Mouse (Mus musculus) liver, adult 2 months (tissue): Measurements from ENCODE around the gene Pmpcb. TPM values are rescaled to one million over a fixed set of nuclear protein-coding genes. Genes with fewer than 3 reads are reported as not detected.
A peak's percentile ranks its signal among the peaks of the same experiment; 100 is the strongest.

Experiments
- DNase-seq: peaks from one replicate; pipeline ENCODE4 v3.0.0-alpha.2; 2011; ENCODE audit warnings: low read depth, low spot score; ENCODE audit errors: extremely low read depth
- H3K27ac ChIP-seq: fragments of 200-500 bp; replicated peaks from 2 replicates; pipeline ENCODE4 v1.5.1; 2012; ENCODE audit warnings: low read depth, mild to moderate bottlenecking, control low read depth, inconsistent platforms, low read length; ENCODE audit not compliant: insufficient read depth
- H3K27me3 ChIP-seq: fragments of 200-500 bp; 2 replicates; pipeline ENCODE4 v1.6.1; 2012; ENCODE audit warnings: mild to moderate bottlenecking, moderate library complexity, low read length, inconsistent platforms; ENCODE audit not compliant: control insufficient read depth, insufficient read depth
- H3K36me3 ChIP-seq: fragments of 200-500 bp; 2 replicates; pipeline ENCODE4 v1.6.1; 2012; ENCODE audit warnings: low read length, inconsistent platforms; ENCODE audit not compliant: control insufficient read depth, insufficient read depth
- H3K4me1 ChIP-seq: fragments of 200-500 bp; 2 replicates; pipeline ENCODE4 v1.6.1; 2011; ENCODE audit warnings: low read length; ENCODE audit not compliant: control insufficient read depth, insufficient read depth
- H3K4me3 ChIP-seq: fragments of 200-500 bp; 2 replicates; pipeline ENCODE4 v1.5.1; 2011; ENCODE audit warnings: low read depth, mild to moderate bottlenecking, control low read depth, low read length, moderate library complexity; ENCODE audit not compliant: insufficient read depth
- H3K79me2 ChIP-seq: fragments of 200-500 bp; 2 replicates; pipeline ENCODE4 v1.6.1; 2012; ENCODE audit warnings: inconsistent platforms, mild to moderate bottlenecking, low read length, moderate library complexity; ENCODE audit not compliant: control insufficient read depth, insufficient read depth
- H3K9ac ChIP-seq: fragments of 200-500 bp; 2 replicates; pipeline ENCODE4 v1.6.1; 2012; ENCODE audit warnings: low read depth, mild to moderate bottlenecking, control low read depth, inconsistent platforms, low read length
- CTCF ChIP-seq: fragments of 200-500 bp; IDR thresholded peaks from 2 replicates; pipeline ENCODE4 v1.5.1; 2011; ENCODE audit warnings: low read depth, low read length, control low read depth
- POLR2A ChIP-seq: fragments of 200-500 bp; IDR thresholded peaks from 2 replicates; pipeline ENCODE4 v1.6.1; 2011; ENCODE audit warnings: low read length, control low read depth; ENCODE audit not compliant: insufficient read depth; ENCODE audit errors: extremely low read depth
- WGBS: fragments of 180-500 bp; shearing (Covaris S2); methylation state at CpG from one replicate; pipeline ENCODE4 v1.1.7; 2018; 5-methylcytosine and 5-hydroxymethylcytosine counted together
- polyA plus RNA-seq: library from polyadenylated mRNA; depleted of rRNA; stranded (reverse); fragments of >200 nt; gene quantifications from 2 replicates; pipeline ENCODE4 v1.2.3, GENCODE M21; 2012
- total RNA-seq: library from RNA; depleted of rRNA; stranded (reverse); fragments of >200 nt; gene quantifications from 2 replicates; pipeline ENCODE4 v1.2.3, GENCODE M21; 2014

Gene Pmpcb
- total and polyA plus RNA-seq, 2 experiments, result 63.4 to 167 TPM

DNA sequence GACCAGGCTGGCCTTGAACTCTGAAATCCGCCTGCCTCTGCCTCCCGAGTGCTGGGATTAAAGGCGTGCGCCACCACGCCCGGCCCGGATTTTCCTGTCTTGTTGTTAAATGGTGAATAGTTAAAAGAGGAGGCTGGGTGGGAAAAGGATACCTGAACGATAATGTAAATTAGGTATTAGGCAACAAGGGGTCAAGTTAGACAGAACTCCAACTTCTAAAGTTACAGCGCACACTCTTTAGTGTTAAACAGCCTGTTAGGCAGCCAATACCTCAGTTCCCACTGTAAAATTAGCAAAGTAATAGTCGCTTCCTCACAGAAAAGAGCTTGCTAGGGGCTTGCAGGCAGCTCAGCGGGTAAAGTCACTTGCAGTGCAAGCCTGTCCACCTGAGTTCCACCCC, 895 bp upstream of the Pmpcb start:
- Histone ChIP-seq H3K9ac (no peak overlapping the region), H3K27me3 (no peaks in the 10 kb centered on the region), H3K79me2 (no peaks in the 10 kb centered on the region; the same call in 1 of the 2 replicates), H3K4me1 (peaks cover 11% of the 10 kb centered on the region), H3K36me3 (peaks cover 8% of the 10 kb centered on the region; the same call in 1 of the 2 replicates), H3K27ac (no peak overlapping the region), H3K4me3 (no peak overlapping the region)
- TF ChIP-seq CTCF, result no peak
- TF ChIP-seq POLR2A, result no peak
- 74% methylated on average over 11 of the region's 11 CpGs for WGBS
- no peak for DNase-seq

GRCm38 (mm10) chr5:21737620-21738019, 679 bp downstream of the Pmpcb start:
- Histone ChIP-seq H3K4me3 (peak overlapping the region; percentile 99), H3K27me3 (no peaks in the 10 kb centered on the region), H3K4me1 (peaks cover 11% of the 10 kb centered on the region), H3K9ac (peak overlapping the region; percentile 97), H3K27ac (peak overlapping the region; percentile 78), H3K36me3 (peaks cover 22% of the 10 kb centered on the region), H3K79me2 (no peaks in the 10 kb centered on the region; the same call in 1 of the 2 replicates)
- DNase-seq, result peak; percentile 63
- WGBS, result 4% methylated on average over 10 of the region's 10 CpGs
- TF ChIP-seq CTCF (no peak), POLR2A (no peak)

DNA sequence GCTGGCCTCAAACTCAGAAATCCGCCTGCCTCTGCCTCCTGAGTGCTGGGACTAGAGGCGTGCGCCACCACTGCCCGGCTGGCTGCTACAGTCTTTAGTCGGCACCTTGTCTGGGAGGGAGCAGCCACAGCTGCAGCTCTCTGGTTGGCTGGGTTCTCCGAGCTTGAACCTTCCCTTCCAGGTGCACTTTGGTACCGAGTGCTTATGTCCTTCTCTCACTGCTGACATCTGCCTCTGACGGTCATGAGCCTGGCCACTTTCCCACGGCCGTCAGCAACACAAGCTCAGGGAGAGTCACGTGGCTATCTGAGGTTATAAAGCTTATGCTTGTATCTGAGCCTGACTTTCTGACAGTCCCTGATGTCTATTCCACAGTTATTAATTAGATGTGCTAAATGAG, 2.2 kb downstream of the Pmpcb start:
- Histone ChIP-seq H3K4me1 (peaks cover 11% of the 10 kb centered on the region), H3K27me3 (no peaks in the 10 kb centered on the region), H3K27ac (peak overlapping the region; percentile 49; the same call in 1 of the 2 replicates), H3K9ac (no peak overlapping the region), H3K79me2 (no peaks in the 10 kb centered on the region; the same call in 1 of the 2 replicates), H3K36me3 (peaks cover 36% of the 10 kb centered on the region), H3K4me3 (no peak overlapping the region)
- no peak for TF ChIP-seq CTCF
- no peak for TF ChIP-seq POLR2A
- WGBS, result 25% methylated on average over 11 of the region's 11 CpGs
- peak; percentile 95 for DNase-seq

GRCm38 (mm10) chr5:21739881-21740280, 2.9 kb downstream of the Pmpcb start:
- WGBS, result 90% methylated on average over 13 of the region's 13 CpGs
- TF ChIP-seq CTCF (no peak), POLR2A (no peak)
- Histone ChIP-seq H3K27ac (no peak overlapping the region), H3K79me2 (no peaks in the 10 kb centered on the region; the same call in 1 of the 2 replicates), H3K4me3 (no peak overlapping the region), H3K9ac (no peak overlapping the region), H3K4me1 (peaks cover 11% of the 10 kb centered on the region), H3K27me3 (no peaks in the 10 kb centered on the region), H3K36me3 (peaks cover 44% of the 10 kb centered on the region)
- DNase-seq, result no peak

DNA sequence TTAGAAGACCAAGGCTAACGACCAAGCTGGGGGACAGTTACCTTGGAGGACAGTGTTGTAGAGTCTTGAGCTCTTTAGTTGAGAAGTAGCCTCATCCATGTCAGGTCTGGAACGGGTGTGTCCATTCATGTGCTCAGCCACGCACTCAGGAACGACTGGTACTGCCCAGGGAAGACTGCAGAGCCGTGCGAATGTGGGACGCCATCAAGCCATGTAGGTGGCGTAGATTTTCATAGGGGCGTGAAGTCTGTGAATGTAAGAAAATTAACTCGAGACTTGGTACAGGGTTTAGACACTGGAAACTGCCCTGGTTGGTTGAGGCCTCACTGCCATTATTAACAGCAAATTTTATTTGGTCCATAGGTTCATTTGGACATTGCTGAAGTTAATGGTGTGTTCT, 6.7 kb downstream of the Pmpcb start:
- Histone ChIP-seq H3K36me3 (peaks cover 74% of the 10 kb centered on the region), H3K4me1 (peaks cover 2% of the 10 kb centered on the region; the same call in 1 of the 2 replicates), H3K4me3 (no peak overlapping the region), H3K27ac (no peak overlapping the region), H3K79me2 (no peaks in the 10 kb centered on the region; the same call in 1 of the 2 replicates), H3K27me3 (no peaks in the 10 kb centered on the region), H3K9ac (no peak overlapping the region)
- TF ChIP-seq CTCF (no peak), POLR2A (no peak)
- WGBS, result 95% methylated on average over 10 of the region's 10 CpGs
- no peak for DNase-seq

DNA sequence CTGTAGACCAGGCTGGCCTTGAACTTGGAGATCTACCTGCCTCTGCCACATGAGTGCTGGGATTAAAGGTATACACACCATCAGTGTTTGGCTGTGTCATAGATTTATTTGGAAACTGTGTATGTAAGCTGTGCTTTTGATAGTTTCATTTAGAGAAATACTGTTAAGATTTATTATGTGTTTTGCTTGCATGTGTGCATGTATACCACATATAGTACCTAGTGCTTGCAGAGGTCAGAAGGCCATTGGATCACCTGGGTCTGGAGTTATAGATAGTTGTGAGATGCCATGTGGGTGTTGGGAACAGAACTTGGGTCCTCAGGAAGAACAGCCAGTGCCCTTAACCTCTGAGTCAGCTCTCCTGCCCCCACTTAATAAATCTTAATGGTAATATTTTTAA, 7.7 kb downstream of the Pmpcb start:
- Histone ChIP-seq H3K4me3 (no peak overlapping the region), H3K4me1 (no peaks in the 10 kb centered on the region), H3K27me3 (no peaks in the 10 kb centered on the region), H3K79me2 (no peaks in the 10 kb centered on the region; the same call in 1 of the 2 replicates), H3K27ac (no peak overlapping the region), H3K36me3 (peaks cover 77% of the 10 kb centered on the region), H3K9ac (no peak overlapping the region)
- no peak for DNase-seq
- no peak for TF ChIP-seq CTCF
- no peak for TF ChIP-seq POLR2A
